40 mouse cellular contexts compared by ENCODE assay signal in the genomic region with DNA sequence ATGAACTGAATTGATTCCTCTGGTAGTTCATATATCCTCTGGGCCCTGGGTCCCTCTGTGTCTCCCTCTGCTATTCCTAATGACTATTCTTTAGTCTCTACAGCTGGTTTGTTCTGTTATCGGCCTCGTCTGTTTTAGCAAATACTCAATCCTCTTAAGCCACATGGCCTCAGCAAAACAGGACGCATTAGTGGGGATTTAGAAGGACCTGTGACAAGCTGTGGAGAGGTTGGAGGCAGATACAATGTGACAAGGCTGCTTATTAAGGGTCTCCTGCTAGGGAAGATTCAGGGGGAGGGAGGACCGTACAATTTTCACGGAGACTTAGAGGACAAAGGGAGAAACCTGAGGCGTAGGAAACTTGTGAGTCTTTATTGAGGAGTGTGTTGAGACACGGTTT. TPM values are rescaled to one million over a fixed set of nuclear protein-coding genes. Genes with fewer than 3 reads are reported as not detected.
"Had no signal": no experiment of that assay in that cellular context is flagged by ENCODE, and none has a peak within 500 bp of the region (broad histone marks: within the 10 kb centered on the region; RNA-seq: fewer than 3 reads in every experiment).

No protein-coding gene starts in this region.

- DNase-seq: gastrocnemius, adult 2 months; gastrocnemius, postnatal 10 days; gastrocnemius, postnatal 25 days; heart, adult 18-20 months; heart, postnatal 14 days; heart, postnatal 36 days; kidney, adult 11 months; kidney, adult 2 months; kidney, adult 9 months; kidney, postnatal 14 days; kidney, postnatal 36 days; layer of hippocampus, adult 9-11 months; layer of hippocampus, postnatal 36 days had no signal

- H3K27ac ChIP-seq: gastrocnemius, adult 2 months; heart, embryonic 10.5 days; heart, embryonic 13.5 days; heart, embryonic 15.5 days; hindbrain, embryonic 13.5 days; hindbrain, embryonic 15.5 days; hindbrain, postnatal 0 days; kidney, embryonic 15.5 days; kidney, postnatal 0 days; limb, embryonic 13.5 days; limb, embryonic 15.5 days had no signal

- H3K36me3 ChIP-seq: heart, embryonic 10.5 days; heart, embryonic 13.5 days; heart, embryonic 15.5 days; hindbrain, embryonic 13.5 days; hindbrain, embryonic 15.5 days; kidney, embryonic 15.5 days; limb, embryonic 13.5 days; limb, embryonic 15.5 days had no signal

- H3K9me3 ChIP-seq: heart, embryonic 10.5 days; heart, embryonic 13.5 days; heart, embryonic 15.5 days; hindbrain, embryonic 13.5 days; hindbrain, embryonic 15.5 days; kidney, embryonic 15.5 days; limb, embryonic 13.5 days; limb, embryonic 15.5 days had no signal

- ATAC-seq: forebrain, embryonic 16.5 days; hindbrain, postnatal 0 days; intestine, embryonic 16.5 days had no signal

- H3K27me3 ChIP-seq: heart, embryonic 13.5 days; heart, embryonic 15.5 days; hindbrain, embryonic 13.5 days; hindbrain, embryonic 15.5 days; kidney, embryonic 15.5 days; limb, embryonic 13.5 days; limb, embryonic 15.5 days had no signal

- H3K4me3 ChIP-seq: gastrocnemius, adult 2 months; heart, embryonic 10.5 days; heart, embryonic 13.5 days; heart, embryonic 15.5 days; hindbrain, embryonic 13.5 days; hindbrain, embryonic 15.5 days; kidney, embryonic 15.5 days; limb, embryonic 13.5 days; limb, embryonic 15.5 days had no signal

- H3K9ac ChIP-seq: heart, embryonic 13.5 days; heart, embryonic 15.5 days; hindbrain, embryonic 13.5 days; hindbrain, embryonic 15.5 days; kidney, embryonic 15.5 days; limb, embryonic 13.5 days; limb, embryonic 15.5 days had no signal

- H3K4me2 ChIP-seq: heart, embryonic 13.5 days; heart, embryonic 15.5 days; hindbrain, embryonic 13.5 days; hindbrain, embryonic 15.5 days; kidney, embryonic 15.5 days; limb, embryonic 13.5 days; limb, embryonic 15.5 days had no signal

- H3K4me1 ChIP-seq: heart, embryonic 10.5 days; heart, embryonic 13.5 days; heart, embryonic 15.5 days; hindbrain, embryonic 13.5 days; hindbrain, embryonic 15.5 days; kidney, embryonic 15.5 days; limb, embryonic 13.5 days; limb, embryonic 15.5 days had no signal

RNA-seq across cellular contexts. Expression of a gene that starts 23.4 kb away (rescaled TPM):
- total RNA-seq: gastrocnemius, adult 2 months; gastrocnemius, postnatal 10 days; gastrocnemius, postnatal 25 days; heart, adult 18-20 months; heart, adult 8-10 months; heart, postnatal 14 days; heart, postnatal 36 days; hematopoietic stem cell, adult 5-6 weeks; hindbrain, postnatal 0 days; layer of hippocampus, adult 18-20 months; left cerebral cortex, postnatal 14 days; liver, adult 2 months had no signal
- polyA plus RNA-seq: forebrain, embryonic 16.5 days; gonadal fat pad, adult 2 months; heart, embryonic 10.5 days; heart, embryonic 13.5 days; heart, embryonic 15.5 days; heart, postnatal 0 days; hindbrain, embryonic 11.5 days; hindbrain, embryonic 13.5 days; hindbrain, embryonic 15.5 days; intestine, embryonic 14.5 days; intestine, embryonic 16.5 days; kidney, adult 2 months; kidney, embryonic 15.5 days; kidney, postnatal 0 days; large intestine, adult 2 months; limb, embryonic 11.5 days; limb, embryonic 13.5 days; limb, embryonic 15.5 days; liver, adult 2 months had no signal

RNA-seq across cellular contexts. Expression of a gene that starts 26.1 kb away (rescaled TPM):
- total RNA-seq: gastrocnemius, adult 2 months; gastrocnemius, postnatal 10 days; gastrocnemius, postnatal 25 days; heart, adult 18-20 months; heart, adult 8-10 months; heart, postnatal 14 days; heart, postnatal 36 days; hematopoietic stem cell, adult 5-6 weeks; hindbrain, postnatal 0 days; layer of hippocampus, adult 18-20 months; layer of hippocampus, adult 8-10 months; layer of hippocampus, postnatal 14 days; layer of hippocampus, postnatal 36 days; left cerebral cortex, adult 18-20 months; left cerebral cortex, postnatal 14 days; left cerebral cortex, postnatal 36 days; liver, adult 2 months had no signal
- polyA plus RNA-seq: forebrain, embryonic 16.5 days; gonadal fat pad, adult 2 months; heart, embryonic 10.5 days; heart, embryonic 13.5 days; heart, embryonic 15.5 days; heart, postnatal 0 days; hindbrain, embryonic 11.5 days; hindbrain, embryonic 13.5 days; hindbrain, embryonic 15.5 days; hindbrain, postnatal 0 days; intestine, embryonic 14.5 days; intestine, embryonic 16.5 days; kidney, adult 2 months; kidney, embryonic 15.5 days; kidney, postnatal 0 days; large intestine, adult 2 months; limb, embryonic 11.5 days; limb, embryonic 13.5 days; limb, embryonic 15.5 days; liver, adult 2 months had no signal
